Mouse (Mus musculus) liver, embryonic 14.5 days (tissue): ENCODE results near the gene Pign.

Experiments
- CTCF ChIP-seq: IDR thresholded peaks from 2 replicates; pipeline ENCODE4 v1.5.1; 2016; ENCODE audit warnings: antibody characterized with exemption, low read depth, control low read depth
- EP300 ChIP-seq: IDR thresholded peaks from 2 replicates; pipeline ENCODE4 v1.6.1; 2016; ENCODE audit warnings: antibody characterized with exemption, low read depth

GRCm38 (mm10) chr1:105685501-105685900, 22.0 kb upstream of the Pign start:
- TF ChIP-seq CTCF = no peak
- no peak for TF ChIP-seq EP300
